14 mouse cellular contexts compared by ENCODE assay signal in the genomic region with DNA sequence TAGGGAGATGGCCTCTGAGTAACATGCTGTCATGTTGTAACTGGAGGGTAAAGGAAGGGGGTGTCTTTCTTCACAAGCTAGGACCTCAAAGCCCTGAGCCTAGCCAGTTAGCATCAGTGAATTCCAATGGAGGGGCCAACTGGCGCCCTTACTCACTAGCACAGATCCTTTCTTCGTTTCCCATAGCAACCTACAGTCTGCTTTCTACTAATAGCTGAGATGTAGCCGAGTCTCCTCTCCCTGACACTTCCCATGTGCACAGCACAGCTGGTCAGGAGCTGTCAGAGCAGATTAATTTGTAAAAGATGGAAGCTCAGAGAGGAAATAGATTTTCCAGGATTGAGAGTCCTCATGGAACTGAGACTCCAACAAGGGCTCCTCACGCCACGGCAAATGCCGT. TPM values are rescaled to one million over a fixed set of nuclear protein-coding genes. Genes with fewer than 3 reads are reported as not detected.
DNase-seq lines count a peak whose midpoint lies in the region; ATAC-seq lines count a peak whose summit lies in the region.
"Had no signal": no experiment of that assay in that cellular context is flagged by ENCODE, and none has a peak within 500 bp of the region (broad histone marks: within the 10 kb centered on the region; RNA-seq: fewer than 3 reads in every experiment).

No protein-coding gene starts in this region.

- H3K27ac ChIP-seq in intestine, embryonic 15.5 days = no peak overlapping the region
- no peak overlapping the region for H3K27ac ChIP-seq in intestine, embryonic 16.5 days (ENCODE audit: low read length)
- no peak overlapping the region for H3K27ac ChIP-seq in embryonic facial prominence, embryonic 14.5 days (replicated peaks; ENCODE audit: low read depth, low read length)
- H3K27ac ChIP-seq in hindbrain, embryonic 16.5 days (ENCODE audit: low read depth, low read length) = peak overlapping the region; percentile 50; the same call in 1 of the 2 replicates
- H3K27ac ChIP-seq: neural tube, embryonic 12.5 days had no signal

- no peaks in the 10 kb centered on the region for H3K36me3 ChIP-seq in intestine, embryonic 15.5 days
- H3K36me3 ChIP-seq in intestine, embryonic 16.5 days (ENCODE audit: control insufficient read depth, insufficient read depth, low read length) = no peaks in the 10 kb centered on the region
- no peaks in the 10 kb centered on the region for H3K36me3 ChIP-seq in embryonic facial prominence, embryonic 14.5 days (ENCODE audit: control insufficient read depth, insufficient read depth, low read length)
- H3K36me3 ChIP-seq in hindbrain, embryonic 16.5 days (ENCODE audit: control insufficient read depth, insufficient read depth, low read length) = no peaks in the 10 kb centered on the region
- H3K36me3 ChIP-seq: neural tube, embryonic 12.5 days had no signal

- WGBS in intestine, embryonic 15.5 days = 57% methylated on average over 6 of the region's 6 CpGs
- WGBS in intestine, embryonic 16.5 days = 47% methylated on average over 6 of the region's 6 CpGs
- WGBS in embryonic facial prominence, embryonic 14.5 days = 70% methylated on average over 6 of the region's 6 CpGs
- 44% methylated on average over 6 of the region's 6 CpGs for WGBS in hindbrain, embryonic 16.5 days

- H3K4me3 ChIP-seq in intestine, embryonic 15.5 days (replicated peaks) = no peak overlapping the region
- H3K4me3 ChIP-seq in intestine, embryonic 16.5 days (ENCODE audit: low read length) = no peak overlapping the region
- H3K4me3 ChIP-seq in embryonic facial prominence, embryonic 14.5 days (ENCODE audit: low read depth, low read length) = no peak overlapping the region
- H3K4me3 ChIP-seq in hindbrain, embryonic 16.5 days (ENCODE audit: low read length) = no peak overlapping the region
- H3K4me3 ChIP-seq: neural tube, embryonic 12.5 days had no signal

- H3K4me2 ChIP-seq in intestine, embryonic 15.5 days (replicated peaks) = no peak overlapping the region
- no peak overlapping the region for H3K4me2 ChIP-seq in intestine, embryonic 16.5 days (ENCODE audit: low read depth, low read length)
- no peak overlapping the region for H3K4me2 ChIP-seq in embryonic facial prominence, embryonic 14.5 days (ENCODE audit: low read depth, low read length)
- H3K4me2 ChIP-seq in hindbrain, embryonic 16.5 days (ENCODE audit: low read length) = no peak overlapping the region
- H3K4me2 ChIP-seq: neural tube, embryonic 12.5 days had no signal

- peak; percentile 41 for DNase-seq in embryonic facial prominence, embryonic 14.5 days (ENCODE audit: low spot score)
- peak; percentile 11 for DNase-seq in right cerebral cortex, postnatal 25 days
- no peak for DNase-seq in lung, postnatal 14 days
- DNase-seq in liver = no peak
- DNase-seq: adrenal gland, postnatal 14 days; cerebellum, adult 11-12 months; heart, adult 18-20 months; heart, postnatal 4 days; kidney, postnatal 14 days; left cerebral cortex, postnatal 4 days had no signal

- peak; percentile 42; the same call in 1 of the 2 replicates for ATAC-seq in intestine, embryonic 15.5 days
- ATAC-seq in intestine, embryonic 16.5 days = no peak
- no peak for ATAC-seq in embryonic facial prominence, embryonic 14.5 days (ENCODE audit: low read depth)
- peak; percentile 88 for ATAC-seq in hindbrain, embryonic 16.5 days

- peaks cover 4% of the 10 kb centered on the region; the same call in 1 of the 2 replicates for H3K4me1 ChIP-seq in intestine, embryonic 15.5 days (replicated peaks)
- H3K4me1 ChIP-seq in intestine, embryonic 16.5 days (ENCODE audit: control insufficient read depth, insufficient read depth, low read length) = peaks cover 9% of the 10 kb centered on the region
- no peaks in the 10 kb centered on the region for H3K4me1 ChIP-seq in embryonic facial prominence, embryonic 14.5 days (ENCODE audit: control insufficient read depth, insufficient read depth, low read length)
- peaks cover 3% of the 10 kb centered on the region for H3K4me1 ChIP-seq in hindbrain, embryonic 16.5 days (ENCODE audit: control insufficient read depth, insufficient read depth, low read depth, low read length)

- H3K9me3 ChIP-seq in intestine, embryonic 15.5 days = no peaks in the 10 kb centered on the region
- no peaks in the 10 kb centered on the region for H3K9me3 ChIP-seq in intestine, embryonic 16.5 days (ENCODE audit: control insufficient read depth, low read length)
- H3K9me3 ChIP-seq in embryonic facial prominence, embryonic 14.5 days (ENCODE audit: control insufficient read depth, low read length) = no peaks in the 10 kb centered on the region
- H3K9me3 ChIP-seq in hindbrain, embryonic 16.5 days (ENCODE audit: control insufficient read depth, low read length) = no peaks in the 10 kb centered on the region
- H3K9me3 ChIP-seq: neural tube, embryonic 12.5 days had no signal

- no peak overlapping the region for H3K9ac ChIP-seq in intestine, embryonic 15.5 days
- H3K9ac ChIP-seq in intestine, embryonic 16.5 days (ENCODE audit: low read depth, low read length) = no peak overlapping the region
- H3K9ac ChIP-seq in embryonic facial prominence, embryonic 14.5 days (ENCODE audit: low read depth, low read length) = no peak overlapping the region
- no peak overlapping the region for H3K9ac ChIP-seq in hindbrain, embryonic 16.5 days (ENCODE audit: low read depth, low read length)
- H3K9ac ChIP-seq: neural tube, embryonic 12.5 days had no signal

- no peaks in the 10 kb centered on the region for H3K27me3 ChIP-seq in intestine, embryonic 15.5 days (replicated peaks)
- no peaks in the 10 kb centered on the region for H3K27me3 ChIP-seq in intestine, embryonic 16.5 days (replicated peaks; ENCODE audit: control insufficient read depth, insufficient read depth, low read length)
- no peaks in the 10 kb centered on the region for H3K27me3 ChIP-seq in embryonic facial prominence, embryonic 14.5 days (replicated peaks; ENCODE audit: control insufficient read depth, insufficient read depth, low read length)
- H3K27me3 ChIP-seq in hindbrain, embryonic 16.5 days (replicated peaks; ENCODE audit: control insufficient read depth, insufficient read depth, low read length) = no peaks in the 10 kb centered on the region
- H3K27me3 ChIP-seq: neural tube, embryonic 12.5 days had no signal

RNA-seq across cellular contexts. Expression of a gene that starts 29.4 kb away (rescaled TPM):
- polyA plus RNA-seq in intestine, embryonic 15.5 days (2015; fragmentation: Nextera tagmentation; extraction: Ambion mirVana) = 6.9 and 7.1 TPM in 2 replicates
- 4.5 and 5.7 TPM in 2 replicates for polyA plus RNA-seq in intestine, embryonic 16.5 days (2015; fragmentation: Nextera tagmentation; extraction: Ambion mirVana)
- 7.5 and 8.7 TPM in 2 replicates for polyA plus RNA-seq in embryonic facial prominence, embryonic 14.5 days (2014; fragmentation: Nextera tagmentation; extraction: Ambion mirVana)
- 2.4 and 3.1 TPM in 2 replicates for polyA plus RNA-seq in hindbrain, embryonic 16.5 days (2015; fragmentation: Nextera tagmentation; extraction: Ambion mirVana)

Comparison
In these comparisons a context has a peak if more than half of its experiments do, and no peak if none do; other contexts are left out.
1. ATAC-seq: peak in intestine, embryonic 15.5 days (single experiment) and hindbrain, embryonic 16.5 days (single experiment); none in intestine, embryonic 16.5 days (single experiment) and embryonic facial prominence, embryonic 14.5 days (single experiment).
2. DNase-seq: peak in embryonic facial prominence, embryonic 14.5 days (single experiment) and right cerebral cortex, postnatal 25 days (single experiment); none in lung, postnatal 14 days (single experiment) and liver (single experiment).